In genomic region chr8:20588268-20589177, GRCm38 (mm10) we compare ENCODE assay signal across 9 mouse cellular contexts. TPM values are rescaled to one million over a fixed set of nuclear protein-coding genes. Genes with fewer than 3 reads are reported as not detected.
DNase-seq lines count a peak whose midpoint lies in the region; ATAC-seq and TF ChIP-seq lines count a peak whose summit lies in the region.
"Not testable (repeated sequence)": the region's sequence is repeated elsewhere in the genome, so short reads cannot be mapped to it uniquely, and the experiment has no call there.
"Had no signal": no experiment of that assay in that cellular context is flagged by ENCODE, and none has a peak within 500 bp of the region (broad histone marks: within the 10 kb centered on the region; RNA-seq: fewer than 3 reads in every experiment).

No protein-coding gene starts in this region.

- H3K27ac ChIP-seq in embryonic facial prominence, embryonic 12.5 days; hindbrain, embryonic 15.5 days (replicated peaks); layer of hippocampus, adult 2 months; lung, embryonic 16.5 days (ENCODE audit: low read length): not testable (repeated sequence)

- not testable (repeated sequence) for H3K4me1 ChIP-seq in embryonic facial prominence, embryonic 12.5 days; hindbrain, embryonic 15.5 days (replicated peaks); lung, embryonic 16.5 days (replicated peaks; ENCODE audit: control insufficient read depth, insufficient read depth, low read length)

- H3K9ac ChIP-seq in embryonic facial prominence, embryonic 12.5 days; hindbrain, embryonic 15.5 days; lung, embryonic 16.5 days (ENCODE audit: low read length): not testable (repeated sequence)

- H3K4me2 ChIP-seq in embryonic facial prominence, embryonic 12.5 days (replicated peaks); hindbrain, embryonic 15.5 days; lung, embryonic 16.5 days (ENCODE audit: low read depth, low read length): not testable (repeated sequence)

- TF ChIP-seq CTCF in layer of hippocampus, adult 2 months (conservative IDR thresholded peaks at IDR 0.05) = peak; percentile 58

- not testable (repeated sequence) for H3K27me3 ChIP-seq in embryonic facial prominence, embryonic 12.5 days; hindbrain, embryonic 15.5 days; lung, embryonic 16.5 days (ENCODE audit: control insufficient read depth, insufficient read depth, low read depth, low read length)

- not testable (repeated sequence) for H3K4me3 ChIP-seq in embryonic facial prominence, embryonic 12.5 days; hindbrain, embryonic 15.5 days; layer of hippocampus, adult 2 months; lung, embryonic 16.5 days (ENCODE audit: low read length)

- peak; percentile 69; the same call in 1 of the 2 replicates for ATAC-seq in embryonic facial prominence, embryonic 12.5 days (ENCODE audit: insufficient number of reproducible peaks, insufficient read depth, low FRiP score, low TSS enrichment)
- ATAC-seq in hindbrain, embryonic 15.5 days (ENCODE audit: low FRiP score, low read depth) = peak; percentile 83
- ATAC-seq in lung, embryonic 16.5 days (ENCODE audit: low read depth) = peak; percentile 60

- WGBS in embryonic facial prominence, embryonic 12.5 days = 29% methylated on average over 9 of the region's 12 CpGs
- 24% methylated on average over 10 of the region's 12 CpGs for WGBS in hindbrain, embryonic 15.5 days
- WGBS in lung, embryonic 16.5 days = 31% methylated on average over 3 of the region's 12 CpGs

- peak; percentile 6 for DNase-seq in NIH3T3 (ENCODE audit: low read depth)
- DNase-seq in gastrocnemius, postnatal 10 days = peak; percentile 4
- not testable (repeated sequence) for DNase-seq in layer of hippocampus, adult 2 months (ENCODE audit: low spot score in 2 of 2)
- DNase-seq in neural tube, embryonic 10.5 days (ENCODE audit: extremely low spot score, low spot score) = peak; percentile 11

- H3K9me3 ChIP-seq in embryonic facial prominence, embryonic 12.5 days; hindbrain, embryonic 15.5 days; lung, embryonic 16.5 days (ENCODE audit: control insufficient read depth, low read length): not testable (repeated sequence)

- H3K36me3 ChIP-seq in embryonic facial prominence, embryonic 12.5 days; hindbrain, embryonic 15.5 days; lung, embryonic 16.5 days (ENCODE audit: control insufficient read depth, insufficient read depth, low read length): not testable (repeated sequence)

RNA-seq across cellular contexts. Expression of gene Gm21119, which starts 26.2 kb away (rescaled TPM):
- 0.08 and 0.09 TPM in 2 replicates for polyA plus RNA-seq in embryonic facial prominence, embryonic 12.5 days (2016; fragmentation: Nextera tagmentation; extraction: Ambion mirVana)
- under 1 TPM; 0.34 to 0.49 TPM for total RNA-seq in gastrocnemius, postnatal 10 days (2021)
- polyA plus RNA-seq in hindbrain, embryonic 15.5 days (2015; fragmentation: Nextera tagmentation; extraction: Ambion mirVana) = 0.25 and 0.43 TPM in 2 replicates
- total RNA-seq in layer of hippocampus, adult 2 months (2021) = 1 to 10 TPM in 1 of 2 experiments, under 1 TPM in 1; 0.88 to 1.2 TPM
- polyA plus RNA-seq in lung, embryonic 16.5 days (2015; fragmentation: Nextera tagmentation; extraction: Ambion mirVana) = 0.15 TPM in 1 of 2 replicates, not detected in the other
- polyA plus RNA-seq: liver, adult 2 months; spleen, adult 2 months had no signal
